Mouse (Mus musculus) c-Kit-positive CD71-positive TER-119-negative erythroid progenitor cells, embryonic 14.5 days (primary cell): ENCODE results near the gene Ptpn4.

Experiments used
- DNase-seq: peaks from one replicate; pipeline ENCODE4 v3.0.0-alpha.2; 2013; ENCODE audit warnings: low read depth

Ptpn4 gene

DNA sequence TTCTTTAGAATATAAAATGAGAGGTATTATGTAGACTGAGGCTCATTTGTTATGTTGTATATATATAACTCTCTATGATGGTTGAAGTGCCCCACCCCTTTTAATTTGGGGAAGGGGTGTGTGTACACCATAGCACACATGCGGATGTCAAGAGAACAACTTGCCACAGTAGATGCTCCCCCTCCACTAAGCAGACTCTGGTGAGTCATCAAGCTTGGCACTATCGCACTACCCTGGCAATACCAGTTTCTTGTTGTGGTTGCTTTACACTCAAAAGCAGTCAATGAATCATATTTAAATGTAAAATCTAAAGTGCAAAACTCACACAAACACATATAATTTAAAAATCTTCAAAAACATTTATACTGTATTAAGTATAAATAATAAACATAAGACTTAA is 31.4 kb downstream of the Ptpn4 start:
- no peak for DNase-seq

DNA sequence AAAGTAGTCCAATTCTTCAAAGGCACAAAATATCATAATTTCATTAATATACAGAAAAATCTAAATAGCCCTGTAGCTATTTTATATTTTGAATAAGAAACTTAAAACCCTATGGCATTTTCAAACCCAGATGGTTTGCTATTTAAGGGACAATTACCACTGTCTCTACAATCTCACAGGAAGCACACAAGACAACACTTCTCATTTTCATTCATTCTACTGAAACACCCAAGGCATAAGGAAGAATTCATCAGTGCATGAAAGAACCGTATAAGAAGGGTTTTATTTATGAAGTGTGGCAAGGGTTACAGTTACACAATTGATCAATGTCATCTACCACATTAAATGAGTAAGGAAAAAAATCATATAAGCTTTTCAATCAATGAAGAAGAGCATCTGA is 32.8 kb downstream of the Ptpn4 start:
- DNase-seq, result no peak

DNA sequence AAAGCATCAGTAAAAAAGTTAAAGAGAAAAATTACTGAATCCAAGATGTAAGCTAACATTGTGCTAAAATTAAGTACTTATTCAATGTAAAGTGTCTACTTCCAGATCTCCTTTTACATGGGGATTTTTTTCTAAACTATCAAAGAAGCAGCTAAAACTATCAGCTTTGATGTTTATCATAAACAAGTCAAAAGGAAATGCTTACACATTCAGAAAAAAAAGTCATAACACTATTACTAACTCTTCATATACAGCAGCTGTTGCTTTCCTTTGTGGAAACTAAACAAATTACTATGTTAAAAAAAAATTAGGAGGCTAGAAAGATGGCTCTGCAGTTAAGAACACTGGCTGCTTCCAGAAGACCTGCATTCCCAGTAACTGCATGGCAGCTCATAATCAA is 42.2 kb downstream of the Ptpn4 start:
- DNase-seq, result no peak

DNA sequence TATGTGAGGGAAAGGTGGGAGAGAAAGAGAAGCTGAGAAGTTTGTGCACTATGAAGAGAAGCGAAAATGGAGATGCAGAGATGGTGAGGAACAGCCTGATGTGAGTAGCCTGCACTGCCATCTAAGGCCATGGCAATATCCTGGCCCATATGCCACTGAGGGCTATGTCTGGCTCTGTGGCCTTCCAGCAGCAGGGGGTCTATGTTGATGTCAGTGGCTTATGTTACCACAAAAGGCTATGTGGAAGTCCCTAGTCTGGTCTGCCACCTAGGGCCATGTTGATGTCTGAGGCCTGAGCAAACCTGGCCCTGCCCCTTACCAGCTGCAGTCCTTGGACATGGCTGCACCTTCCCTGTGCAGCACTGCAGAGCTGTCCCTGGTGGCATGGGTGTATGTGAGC is 43.1 kb downstream of the Ptpn4 start:
- no peak for DNase-seq

DNA sequence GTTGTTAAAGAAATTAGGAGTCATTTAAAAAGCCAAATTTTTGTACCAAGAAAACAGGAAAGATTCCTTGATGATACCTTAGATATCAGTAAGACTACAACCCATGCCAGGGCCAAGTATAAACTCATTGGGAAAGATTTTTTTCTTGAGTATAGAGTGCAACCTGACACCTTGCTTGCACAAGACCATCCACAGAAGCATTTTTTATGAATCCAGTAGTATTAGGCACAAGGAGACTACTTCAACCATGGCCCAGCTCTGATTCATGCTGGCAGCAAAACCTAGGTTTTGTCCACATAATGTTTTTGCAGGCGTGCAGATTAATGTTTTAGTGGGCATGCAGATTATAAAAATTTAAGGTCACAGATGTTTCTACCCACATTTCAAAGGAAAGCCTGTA is 46.8 kb downstream of the Ptpn4 start:
- no peak for DNase-seq

DNA sequence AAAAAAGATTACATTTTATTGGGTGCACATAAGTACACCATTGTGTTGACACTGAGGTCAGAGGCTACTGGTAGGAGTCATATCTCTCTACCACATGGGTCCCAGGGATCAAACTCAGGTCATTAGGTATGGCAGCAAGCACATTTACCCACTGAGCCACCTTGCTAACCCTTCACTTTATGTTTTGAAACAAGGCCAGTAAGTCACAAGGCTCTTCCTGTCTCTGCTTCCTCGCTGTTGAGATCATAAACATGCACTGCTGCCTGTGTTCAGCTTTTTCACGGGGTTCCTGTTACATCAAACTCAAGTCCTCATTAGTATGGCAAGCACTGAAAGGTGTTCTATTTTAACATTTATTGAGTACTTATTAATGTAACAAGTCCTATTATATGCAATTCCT is 61.5 kb downstream of the Ptpn4 start:
- no peak for DNase-seq

DNA sequence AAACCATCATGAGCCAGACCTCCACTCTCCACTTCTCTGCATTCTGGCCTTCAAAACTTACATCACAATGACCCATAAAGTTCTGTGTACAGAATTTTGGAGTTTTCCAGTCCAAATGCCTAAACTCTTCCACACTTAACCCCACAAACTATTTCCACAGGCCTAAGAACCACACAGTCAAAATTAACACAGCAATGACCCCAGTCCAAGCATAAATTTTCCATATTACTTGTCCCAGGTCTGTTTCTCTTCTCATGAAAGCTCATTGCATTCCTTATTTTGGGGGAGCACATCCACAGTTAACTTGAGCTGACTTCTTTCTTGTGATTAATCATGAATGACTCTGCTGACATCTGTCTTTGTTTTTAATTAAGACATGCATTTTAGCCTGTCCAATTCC is 101.7 kb downstream of the Ptpn4 start:
- no peak for DNase-seq

DNA sequence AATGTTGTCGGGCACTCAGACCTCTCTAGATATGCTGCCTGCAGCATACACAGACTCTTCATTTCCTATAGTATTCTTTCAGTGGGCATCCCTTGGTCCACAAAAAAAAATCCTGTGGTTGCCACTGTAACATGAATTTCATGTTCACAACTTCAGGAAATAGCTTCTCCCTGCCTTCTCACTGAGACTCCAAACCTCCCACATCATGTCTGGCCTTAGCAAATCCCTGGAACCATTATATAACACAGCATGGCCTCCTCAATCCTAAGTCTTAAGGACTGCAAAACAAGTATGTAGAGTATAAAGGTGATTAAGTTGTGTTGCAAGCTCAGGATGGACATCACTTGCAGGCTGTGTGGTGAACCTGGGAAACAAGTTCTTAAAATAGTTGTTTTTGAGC is 102.6 kb downstream of the Ptpn4 start:
- DNase-seq, result no peak

DNA sequence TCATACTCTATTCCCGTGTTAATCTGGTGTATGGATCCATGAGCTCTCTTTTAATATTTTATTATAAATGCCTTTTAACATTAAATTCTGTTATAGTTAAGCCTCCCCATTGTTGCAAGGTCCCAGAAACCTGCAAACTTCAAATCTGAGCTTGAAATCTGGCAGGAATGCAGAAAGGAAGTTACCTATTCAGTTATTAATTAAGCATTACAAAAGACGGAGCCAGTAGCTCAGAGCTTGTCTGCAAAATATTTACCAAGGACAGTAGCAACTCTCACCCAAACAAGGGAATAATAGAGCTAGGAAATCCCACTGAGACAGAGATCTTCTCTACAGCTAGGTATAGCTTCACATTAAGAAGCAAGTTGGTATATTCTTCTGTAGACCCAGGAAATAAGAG is 106.2 kb downstream of the Ptpn4 start:
- DNase-seq, result no peak

DNA sequence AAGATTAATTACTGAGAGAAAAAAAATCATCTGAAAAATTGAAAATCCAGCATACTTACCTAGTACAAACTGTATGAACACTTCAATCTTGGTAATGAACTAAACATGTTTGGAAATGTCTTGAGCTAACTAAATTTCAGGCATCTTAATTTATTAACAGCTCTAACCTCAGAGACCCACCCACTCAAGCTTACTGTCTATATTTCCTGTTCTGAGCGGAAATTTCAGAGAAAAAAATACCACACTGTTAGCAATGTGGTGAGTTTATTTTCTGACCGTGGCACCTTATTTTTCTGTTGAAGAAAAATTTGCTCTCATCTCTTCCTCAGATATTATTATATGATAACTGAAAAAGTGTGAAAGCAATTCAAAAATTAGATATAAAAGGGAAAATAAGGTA is 124.4 kb downstream of the Ptpn4 start:
- no peak for DNase-seq

DNA sequence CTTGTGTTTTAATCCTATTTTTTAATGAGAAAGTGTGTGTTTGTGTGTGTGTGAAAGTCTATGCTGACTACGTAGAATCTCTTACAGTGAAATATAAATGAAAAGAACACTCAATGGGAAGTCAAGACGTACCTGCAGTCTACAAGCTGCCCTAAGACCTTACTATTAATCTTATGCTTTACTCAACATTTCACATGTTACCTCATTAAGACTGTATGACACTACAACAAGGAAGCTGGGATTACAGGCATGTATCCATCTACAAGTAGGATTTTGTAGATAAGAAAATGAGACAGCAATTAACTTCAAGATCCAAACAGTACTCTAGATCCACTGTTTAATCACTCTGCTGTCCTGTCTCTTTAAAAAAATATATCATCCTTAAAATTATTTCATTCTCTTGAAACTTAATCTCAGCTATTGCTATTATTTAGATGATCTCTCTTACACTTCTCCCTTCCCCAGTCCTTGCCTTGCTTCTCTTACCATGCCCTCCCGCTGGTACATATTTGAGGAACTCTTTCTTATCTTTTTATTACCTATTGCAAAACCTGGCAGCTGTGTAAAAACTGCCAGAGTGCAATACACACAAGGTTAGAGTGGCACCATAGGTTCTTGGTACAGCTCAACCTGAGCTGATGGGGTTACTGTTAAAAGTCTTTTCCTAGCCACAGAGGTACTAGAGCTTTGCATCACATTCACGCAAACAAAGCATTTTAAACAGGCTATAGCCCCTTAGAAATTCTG is 130.8 kb downstream of the Ptpn4 start:
- DNase-seq, result no peak

DNA sequence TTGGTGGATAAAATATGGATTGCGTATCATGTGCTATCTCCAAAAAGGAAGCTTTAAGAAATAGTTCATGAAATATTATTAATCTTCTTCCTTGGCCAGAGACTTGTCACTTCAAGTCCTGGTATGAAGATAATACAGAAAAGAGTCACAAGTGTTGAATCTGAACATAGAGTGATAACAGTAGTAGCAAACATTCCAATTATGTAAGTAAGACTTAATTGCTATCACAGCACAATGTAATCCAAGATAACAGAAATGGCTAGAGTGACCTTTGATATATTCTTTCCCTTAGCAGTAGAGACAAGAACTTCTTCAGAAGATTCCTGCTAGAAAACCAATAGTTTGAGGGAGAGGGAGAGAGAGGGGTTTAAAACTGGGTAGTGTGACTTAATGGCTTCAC is 140.6 kb downstream of the Ptpn4 start:
- no peak for DNase-seq

DNA sequence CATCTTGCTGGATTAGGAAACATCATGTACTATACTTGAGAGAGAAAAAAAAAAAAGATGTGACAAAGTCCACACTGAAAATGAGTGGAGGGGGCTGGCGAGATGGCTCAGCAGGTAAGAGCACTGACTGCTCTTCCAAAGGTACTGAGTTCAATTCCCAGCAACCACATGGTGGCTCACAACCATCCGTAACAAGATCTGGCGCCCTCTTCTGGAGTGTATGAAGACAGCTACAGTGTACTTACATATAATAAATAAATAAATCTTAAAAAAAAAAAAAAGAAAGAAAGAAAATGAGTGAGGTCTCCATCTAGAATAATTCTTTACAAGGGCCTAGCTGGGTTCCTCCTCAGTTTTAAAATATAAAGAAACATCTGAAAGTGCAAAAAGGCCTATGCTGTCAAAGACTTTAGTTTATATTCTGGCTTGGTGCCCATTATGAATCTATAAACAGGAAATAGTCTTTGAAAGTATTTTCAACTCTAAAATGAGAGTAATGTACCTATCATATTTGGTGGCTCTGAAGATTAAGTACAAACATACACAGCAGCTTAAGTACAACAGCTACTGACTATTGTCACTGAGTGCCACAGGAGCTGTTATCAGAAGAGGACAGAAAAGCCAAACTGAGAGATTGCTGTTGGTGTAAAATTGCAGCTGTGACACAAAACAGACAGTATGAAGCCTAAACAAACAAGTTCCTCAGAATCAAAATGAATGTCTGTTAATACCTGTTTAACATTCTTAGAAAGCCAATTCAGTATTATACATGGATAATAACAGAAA is 151.4 kb downstream of the Ptpn4 start:
- DNase-seq, result peak; percentile 35

DNA sequence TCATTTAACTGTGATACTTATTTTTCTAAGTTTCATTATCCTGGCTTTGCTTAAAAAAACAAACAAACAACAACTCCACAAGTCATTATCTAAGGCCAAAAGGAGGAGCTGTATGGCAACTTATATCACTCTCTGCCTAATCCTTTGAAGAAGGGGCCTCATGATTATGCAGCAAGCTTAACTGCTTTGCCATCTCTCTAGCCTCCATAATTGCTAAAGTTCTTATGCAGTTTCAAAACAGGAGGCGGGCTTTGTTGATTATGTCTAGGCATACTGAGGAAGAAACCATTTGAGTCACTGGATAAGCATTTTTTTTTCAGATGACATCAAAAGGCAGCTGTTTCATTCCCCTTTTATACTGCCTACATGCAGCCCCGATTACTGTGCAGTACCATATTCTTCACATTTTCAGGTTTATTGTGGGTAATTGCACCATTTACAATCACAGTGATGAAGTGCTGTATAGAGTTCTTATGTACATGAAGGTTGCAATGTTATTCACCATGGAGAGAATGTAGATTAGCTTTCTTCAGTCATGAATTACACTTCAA is 155.7 kb downstream of the Ptpn4 start:
- DNase-seq, result peak; percentile 21

DNA sequence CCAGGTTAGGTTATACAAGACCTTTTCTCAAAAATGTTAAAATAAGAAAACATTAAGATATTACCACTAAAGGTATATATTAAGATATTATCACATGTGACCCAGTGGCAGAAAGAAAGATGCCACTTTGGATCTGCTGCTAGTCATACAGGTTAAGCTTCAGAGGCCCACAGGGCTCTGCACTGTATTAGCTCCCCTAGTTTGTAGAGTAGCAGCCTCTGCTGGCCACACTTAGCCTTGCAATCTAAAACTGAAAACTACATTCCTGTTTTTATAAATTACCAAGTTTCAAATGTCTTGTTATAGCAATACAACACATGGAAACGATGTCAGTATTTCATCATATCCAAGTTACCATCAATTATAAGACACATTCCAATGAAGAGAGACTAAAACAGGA is 162.4 kb downstream of the Ptpn4 start:
- peak; percentile 37 for DNase-seq

DNA sequence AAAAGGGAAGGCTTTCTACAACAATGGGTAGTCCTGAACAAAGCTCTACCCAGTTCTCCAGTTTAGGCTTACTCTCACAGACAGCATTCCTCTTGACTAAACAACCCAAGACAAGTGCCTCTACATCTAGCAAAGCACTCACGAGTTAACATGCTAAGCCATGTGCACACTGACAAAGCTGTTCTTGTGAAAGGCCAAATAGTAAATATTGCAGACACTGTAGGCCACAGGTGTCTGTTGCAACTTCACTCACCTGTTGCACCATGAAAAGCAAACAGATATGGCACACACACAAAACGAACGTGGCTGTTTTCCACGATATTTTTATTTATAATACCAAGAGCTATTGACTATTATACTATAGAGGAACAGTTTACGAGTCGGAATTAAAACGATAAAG is 170.5 kb downstream of the Ptpn4 start:
- DNase-seq, result no peak

DNA sequence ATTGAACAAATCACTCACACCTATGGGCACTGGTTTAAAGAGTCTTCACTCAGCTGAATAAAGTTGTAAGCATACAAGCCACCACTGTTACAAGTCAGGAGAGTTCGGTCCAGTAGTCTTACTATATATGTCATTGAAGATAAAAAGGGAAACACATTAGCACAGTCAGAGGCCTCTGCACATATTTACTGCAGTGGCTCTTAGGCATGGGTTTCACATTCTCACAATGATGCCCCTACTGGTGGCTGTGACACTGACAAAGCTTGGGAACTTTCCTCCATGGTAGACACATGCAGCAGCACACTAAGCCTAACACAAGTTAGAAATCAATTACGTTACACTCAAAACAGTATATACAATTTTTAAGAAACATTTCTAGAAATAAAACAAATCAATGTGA is 183.1 kb downstream of the Ptpn4 start:
- no peak for DNase-seq

DNA sequence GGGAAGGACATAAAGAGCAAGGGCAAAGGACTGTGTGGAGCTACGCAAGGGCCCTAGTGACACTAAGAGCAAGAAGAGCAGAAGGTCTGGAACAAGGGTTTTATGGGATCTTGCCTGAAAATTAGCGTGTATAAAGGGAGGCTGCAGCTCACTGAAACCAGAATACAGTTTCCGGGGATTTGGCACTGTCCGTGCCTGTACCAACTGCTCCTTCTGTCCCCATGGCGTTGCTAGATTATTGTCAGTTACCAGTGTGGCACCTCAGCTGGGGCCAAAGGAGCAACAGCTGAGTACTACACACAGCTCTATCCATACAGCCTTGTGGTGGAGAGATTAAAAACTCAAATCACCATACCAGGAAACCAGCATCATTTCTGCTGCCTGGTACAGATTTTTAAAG is 187.0 kb downstream of the Ptpn4 start:
- no peak for DNase-seq

DNA sequence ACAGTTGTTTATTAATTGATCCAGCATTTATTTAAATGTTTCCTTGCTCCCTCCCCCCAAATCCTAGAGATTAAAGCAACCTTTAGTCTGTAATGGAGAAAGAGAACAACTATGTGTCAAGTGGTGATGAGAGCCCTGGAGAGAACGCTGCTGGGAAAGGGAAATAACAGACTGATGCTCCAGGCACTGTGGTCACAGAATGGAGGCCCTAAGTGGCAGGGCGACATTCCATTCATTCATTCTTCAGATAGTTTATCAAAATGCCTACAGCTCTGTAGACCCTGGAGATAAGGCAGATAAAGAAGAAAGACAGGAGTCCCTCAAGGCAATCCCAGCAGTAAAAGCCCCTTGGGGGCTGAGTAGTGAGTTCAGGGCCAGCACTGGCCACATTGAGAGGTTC is 187.8 kb downstream of the Ptpn4 start:
- DNase-seq, result no peak

DNA sequence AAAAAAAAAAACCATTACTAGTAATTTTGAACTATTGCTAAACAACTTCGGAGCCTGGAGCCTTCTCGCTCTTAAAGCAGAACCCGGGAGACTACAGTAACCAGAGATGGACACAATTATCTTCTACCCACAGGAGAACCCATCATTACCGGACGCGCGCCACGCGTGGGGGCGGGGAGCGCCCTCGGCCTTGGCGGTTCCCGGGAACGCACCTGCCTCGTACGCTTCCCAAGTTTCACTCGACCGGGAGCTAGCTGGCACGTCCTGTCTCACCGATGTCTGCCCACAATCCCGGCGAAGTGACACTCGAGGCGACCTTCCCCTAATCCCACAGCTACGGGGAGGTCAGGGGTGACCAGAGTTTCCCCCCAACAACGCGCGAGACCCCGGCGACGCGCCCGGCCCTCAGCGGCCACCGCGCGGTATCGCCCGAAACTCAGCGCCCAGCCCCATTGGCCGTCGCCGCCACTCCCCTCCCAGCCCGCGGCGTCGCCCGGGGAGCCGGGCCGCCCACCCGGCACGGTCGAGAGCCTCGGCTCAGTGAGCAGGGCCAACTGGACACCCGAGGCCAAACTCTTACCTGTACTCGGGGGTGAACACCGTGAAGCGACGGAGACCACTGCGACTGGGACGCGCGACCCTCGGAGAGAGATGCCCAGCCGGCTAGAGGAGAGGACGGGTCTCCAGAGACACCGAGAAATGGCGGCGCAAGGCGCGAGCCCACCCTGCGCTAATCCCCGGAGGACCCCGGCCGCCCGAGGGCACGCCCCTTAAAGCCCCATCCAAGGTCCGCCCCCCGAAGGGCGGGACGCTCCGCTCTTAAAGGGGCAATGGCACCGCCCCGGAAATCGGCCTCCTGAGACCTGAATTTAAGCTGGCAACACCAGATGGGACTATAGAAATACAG is 189.0 kb downstream of the Ptpn4 start, which contains the start of gene Epb41l5:
TSS of gene Epb41l5 (minus strand) at position 796 of the 907 bp plus-strand sequence.
- DNase-seq, result peak; percentile 82

DNA sequence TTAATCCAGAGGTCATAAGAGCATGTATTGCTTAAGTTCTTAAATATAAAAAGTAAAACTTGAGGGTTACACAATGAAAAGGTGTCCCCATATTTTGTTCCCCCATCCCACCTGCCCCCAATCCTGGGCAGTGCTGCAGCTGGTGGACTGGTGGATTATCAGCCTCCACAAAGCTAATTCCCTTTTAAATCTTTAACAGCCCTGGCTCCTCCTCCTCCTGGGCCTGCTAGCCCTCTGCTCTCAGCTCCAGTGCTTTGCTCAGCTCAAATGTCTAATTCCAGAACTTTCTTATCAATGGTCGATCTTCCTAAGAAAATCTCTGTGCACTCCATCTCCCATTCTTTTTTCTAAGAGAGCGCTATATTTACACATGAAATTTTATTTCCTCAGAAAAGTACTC is 191.1 kb downstream of the Ptpn4 start:
- no peak for DNase-seq

DNA sequence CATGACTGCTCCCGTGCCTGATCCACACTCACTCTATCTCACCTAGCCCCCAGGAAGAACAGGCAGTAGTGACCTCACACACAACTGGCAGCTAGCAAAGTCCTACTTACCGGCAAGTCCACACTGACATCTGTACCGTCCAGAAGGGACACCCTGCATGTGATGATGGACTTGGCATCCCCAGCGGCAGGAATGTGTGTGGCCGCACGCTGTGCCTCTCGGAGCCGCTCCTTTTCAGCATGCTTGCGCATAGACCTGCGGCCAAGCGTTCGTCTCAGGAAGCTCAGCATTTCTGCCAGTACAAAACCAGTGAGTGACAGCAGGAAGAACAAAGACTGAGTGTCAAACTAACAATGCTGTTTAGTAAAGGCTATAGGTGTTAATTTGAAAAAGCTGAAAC is 195.0 kb downstream of the Ptpn4 start:
- DNase-seq, result no peak
